Mouse (Mus musculus): ENCODE data around the gene Rin1.

- TF ChIP-seq CTCF (IDR thresholded peaks at IDR 0.05; ENCODE audit: borderline replicate concordance, insufficient read depth, low read depth, low read length), result no peak
- TF ChIP-seq POLR2A (IDR thresholded peaks at IDR 0.05; ENCODE audit: borderline replicate concordance, insufficient read depth, low read length), result no peak
These were observed 4.8 kb upstream of the Rin1 start for GRCm38 (mm10) chr19:5045531-5045930.
